Mouse (Mus musculus) stomach, postnatal 0 days (tissue): ENCODE results near the gene Gzmb. TPM values are rescaled to one million over a fixed set of nuclear protein-coding genes. Genes with fewer than 3 reads are reported as not detected.
"Not testable (repeated sequence)": the region's sequence is repeated elsewhere in the genome, so short reads cannot be mapped to it uniquely, and the experiment has no call there.

Experiments
- ATAC-seq: fragments of 200-750 bp; cut with Nextera tagmentation; 2 replicates; pipeline ENCODE4 v1.8.0; 2017; ENCODE audit not compliant: low FRiP score, low TSS enrichment
- DNase-seq: peaks from one replicate; pipeline ENCODE4 v3.0.0-alpha.2; 2016; ENCODE audit warnings: low spot score
- H3K27ac ChIP-seq: fragments of 300-500 bp; sonication (generic); replicated peaks from 2 replicates; pipeline ENCODE4 v1.5.1; 2014; ENCODE audit warnings: mild to moderate bottlenecking, control low read depth
- H3K27me3 ChIP-seq: fragments of 300-500 bp; sonication (generic); 2 replicates; pipeline ENCODE4 v1.6.1; 2014; ENCODE audit warnings: low read length; ENCODE audit not compliant: control insufficient read depth, insufficient read depth
- H3K36me3 ChIP-seq: fragments of 300-500 bp; sonication (generic); 2 replicates; pipeline ENCODE4 v1.6.1; 2014; ENCODE audit warnings: low read length, mixed read lengths; ENCODE audit not compliant: control insufficient read depth, insufficient read depth
- H3K4me1 ChIP-seq: fragments of 300-500 bp; sonication (generic); replicated peaks from 2 replicates; pipeline ENCODE4 v1.6.1; 2014; ENCODE audit warnings: antibody characterized with exemption; ENCODE audit not compliant: control insufficient read depth, insufficient read depth
- H3K4me2 ChIP-seq: fragments of 300-500 bp; sonication (generic); replicated peaks from 2 replicates; pipeline ENCODE4 v1.6.1; 2014; ENCODE audit warnings: low read depth, mild to moderate bottlenecking, control low read depth, moderate library complexity
- H3K4me3 ChIP-seq: fragments of 300-500 bp; sonication (generic); 2 replicates; pipeline ENCODE4 v1.5.1; 2014; ENCODE audit warnings: low read depth, low read length, control low read depth
- H3K9ac ChIP-seq: fragments of 300-500 bp; sonication (generic); 2 replicates; pipeline ENCODE4 v1.6.1; 2014; ENCODE audit warnings: mild to moderate bottlenecking, low read length, control low read depth, mixed read lengths
- H3K9me3 ChIP-seq: fragments of 300-500 bp; sonication (generic); 2 replicates; pipeline ENCODE4 v1.6.1; 2016; ENCODE audit warnings: low read length; ENCODE audit not compliant: control insufficient read depth
- CTCF ChIP-seq: IDR thresholded peaks from 2 replicates; pipeline ENCODE4 v1.5.1; 2016; ENCODE audit warnings: antibody characterized with exemption, low read depth, mild to moderate bottlenecking, moderate library complexity
- EP300 ChIP-seq: optimal IDR thresholded peaks from 2 replicates; pipeline ENCODE3; 2016; ENCODE audit warnings: antibody characterized with exemption
- WGBS: fragments of 180-500 bp; shearing (Covaris S2); extraction: QIAGEN DNeasy Blood & Tissue Kit; methylation state at CpG from one replicate; pipeline ENCODE4 v1.1.7; 2014; 5-methylcytosine and 5-hydroxymethylcytosine counted together
- polyA plus RNA-seq: library from polyadenylated mRNA; unstranded; fragments of >200 nt; fragmentation: Nextera tagmentation; extraction: Ambion mirVana; gene quantifications from 2 replicates; pipeline ENCODE4 v1.2.1, GENCODE M21; 2015

Gzmb gene
- polyA plus RNA-seq: 0.11 and 0.15 TPM in 2 replicates

- Histone ChIP-seq H3K36me3 (no peaks in the 10 kb centered on the region), H3K4me1 (no peaks in the 10 kb centered on the region), H3K27ac (no peak within 1 kb of the TSS), H3K4me2 (no peak within 1 kb of the TSS), H3K27me3 (no peaks in the 10 kb centered on the region), H3K4me3 (no peak within 1 kb of the TSS), H3K9ac (no peak within 1 kb of the TSS), H3K9me3 (no peaks in the 10 kb centered on the region)
- 91% methylated on average over 5 of the region's 5 CpGs for WGBS
- ATAC-seq (no peak), DNase-seq (no peak)
- TF ChIP-seq CTCF (no peak), EP300 (no peak)
These were observed at the start of gene Gzmb for GRCm38 (mm10) chr14:56262153-56262552. Gzmb (minus strand) TSS chr14:56262260.

- ATAC-seq, H3K4me2 ChIP-seq, H3K36me3 ChIP-seq, DNase-seq, H3K27me3 ChIP-seq, H3K9me3 ChIP-seq, H3K9ac ChIP-seq, H3K4me3 ChIP-seq, H3K4me1 ChIP-seq, H3K27ac ChIP-seq: not testable (repeated sequence)
These were observed 49.7 kb upstream of the Gzmb start for GRCm38 (mm10) chr14:56311801-56312200.

DNA sequence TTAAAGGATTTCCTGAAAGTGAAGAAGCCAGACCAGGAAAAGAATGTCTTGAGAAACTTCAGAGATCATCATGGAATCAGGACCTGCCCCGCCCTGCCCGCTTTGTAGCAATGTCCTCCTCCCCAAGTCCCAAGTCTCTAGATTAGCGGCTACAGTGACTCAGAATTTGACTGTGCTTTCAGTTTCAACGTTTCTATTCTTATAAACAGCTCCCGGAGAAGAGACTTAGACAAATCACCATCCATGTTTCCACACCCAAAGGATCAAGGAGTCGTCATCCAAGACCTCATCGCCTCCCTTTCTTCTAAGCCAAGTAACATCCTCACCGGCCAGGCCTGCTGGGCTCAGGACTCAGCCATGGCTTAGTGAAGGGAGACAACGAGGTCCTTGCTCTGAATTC is 48.2 kb upstream of the Gzmb start:
- Histone ChIP-seq H3K4me1 (no peaks in the 10 kb centered on the region), H3K27me3 (no peaks in the 10 kb centered on the region), H3K36me3 (no peaks in the 10 kb centered on the region), H3K9me3 (no peaks in the 10 kb centered on the region), H3K4me2 (no peak overlapping the region), H3K4me3 (no peak overlapping the region), H3K27ac (no peak overlapping the region), H3K9ac (no peak overlapping the region)
- 60% methylated on average over 9 of the region's 9 CpGs for WGBS
- DNase-seq (no peak), ATAC-seq (no peak)
- TF ChIP-seq EP300: no peak
- TF ChIP-seq CTCF: no peak

DNA sequence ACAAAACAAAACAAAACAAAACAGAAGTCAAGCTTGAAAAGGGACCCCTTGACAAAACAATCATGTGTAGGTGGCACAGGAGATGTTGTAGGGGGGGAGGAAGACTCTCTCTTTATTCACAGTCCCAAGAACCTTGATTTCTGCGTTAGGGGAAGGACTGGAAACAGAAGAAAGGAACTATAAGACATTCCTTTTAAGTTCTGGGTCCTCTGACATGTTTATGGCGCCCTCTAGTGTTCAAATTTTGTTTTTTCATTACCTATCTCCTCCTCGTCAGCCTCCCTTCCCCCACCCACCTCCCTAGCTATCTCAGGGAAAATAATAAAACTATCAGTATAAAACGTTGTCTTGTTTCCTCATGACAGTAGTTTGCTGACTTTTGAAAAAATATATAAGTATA is 42.1 kb upstream of the Gzmb start:
- DNase-seq: peak; percentile 21

DNA sequence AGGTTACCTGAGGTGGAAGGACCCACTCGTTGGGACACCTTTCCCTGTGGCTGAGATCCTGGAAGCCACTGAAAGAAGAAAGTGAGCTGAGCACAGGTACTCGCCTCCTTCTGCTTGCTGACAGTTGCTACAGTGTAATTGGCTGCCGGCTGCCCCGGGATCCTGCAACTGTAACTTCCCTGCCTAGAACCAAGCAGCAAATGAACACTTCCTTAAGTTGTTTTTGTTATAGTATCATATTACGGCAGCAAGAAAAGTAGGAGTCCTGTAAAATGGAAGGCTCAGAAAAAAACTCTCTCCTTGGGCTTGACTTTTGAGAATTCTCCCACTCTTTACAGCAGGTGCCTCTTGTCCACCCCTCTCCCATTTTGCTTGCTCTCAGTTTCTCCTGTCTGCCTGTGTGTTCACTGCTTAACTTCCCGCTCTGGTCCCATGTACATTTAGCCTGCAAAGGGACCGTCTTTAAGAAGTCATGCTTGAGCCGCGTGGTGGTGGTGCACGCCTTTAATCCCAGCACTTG is 41.5 kb upstream of the Gzmb start:
- Histone ChIP-seq H3K9ac (no peak overlapping the region), H3K4me2 (no peak overlapping the region), H3K9me3 (no peaks in the 10 kb centered on the region), H3K27me3 (no peaks in the 10 kb centered on the region), H3K4me1 (no peaks in the 10 kb centered on the region), H3K27ac (no peak overlapping the region), H3K4me3 (no peak overlapping the region), H3K36me3 (no peaks in the 10 kb centered on the region)
- ATAC-seq (no peak), DNase-seq (no peak)
- TF ChIP-seq EP300: no peak
- no peak for TF ChIP-seq CTCF
- WGBS: 43% methylated on average over 10 of the region's 10 CpGs

More for the DNA sequence above, 42.1 kb upstream of the Gzmb start:
- peak; percentile 54; the same call in 1 of the 2 replicates for ATAC-seq
- H3K27ac ChIP-seq: no peak overlapping the region
- no peak overlapping the region for H3K9ac ChIP-seq
- H3K27me3 ChIP-seq: no peaks in the 10 kb centered on the region
- no peak overlapping the region for H3K4me2 ChIP-seq
- H3K36me3 ChIP-seq: no peaks in the 10 kb centered on the region
- TF ChIP-seq EP300: no peak
- peak; percentile 85 for TF ChIP-seq CTCF
- no peaks in the 10 kb centered on the region for H3K4me1 ChIP-seq
- H3K9me3 ChIP-seq: no peaks in the 10 kb centered on the region
- no peak overlapping the region for H3K4me3 ChIP-seq
- WGBS: 0% methylated on average over 4 of the region's 4 CpGs

DNA sequence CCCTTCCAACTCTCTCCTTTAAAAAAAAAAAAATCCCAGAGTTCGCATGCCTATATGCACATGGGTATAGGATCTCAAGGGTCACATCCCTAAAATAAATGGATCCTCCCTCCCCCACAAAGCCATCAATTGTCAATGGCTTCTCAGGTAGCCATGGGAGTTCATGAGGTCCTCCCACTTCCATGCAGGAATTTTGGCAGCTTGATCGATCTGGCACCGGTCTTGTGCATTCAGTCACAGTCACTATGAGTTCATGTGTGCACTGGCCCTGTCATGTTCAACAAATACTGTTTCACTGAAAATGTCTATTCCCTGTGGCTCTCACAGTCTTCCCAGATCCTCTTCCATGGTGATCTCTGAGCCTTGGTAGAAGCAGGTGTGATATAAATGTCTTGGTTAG is 40.0 kb upstream of the Gzmb start:
- H3K27ac ChIP-seq: no peak overlapping the region
- TF ChIP-seq EP300 (no peak), CTCF (no peak)
- no peaks in the 10 kb centered on the region for H3K36me3 ChIP-seq
- no peak overlapping the region for H3K9ac ChIP-seq
- H3K9me3 ChIP-seq: no peaks in the 10 kb centered on the region
- no peaks in the 10 kb centered on the region for H3K27me3 ChIP-seq
- DNase-seq: no peak
- no peak overlapping the region for H3K4me2 ChIP-seq
- no peak for ATAC-seq
- 89% methylated on average over 3 of the region's 3 CpGs for WGBS
- H3K4me3 ChIP-seq: no peak overlapping the region
- H3K4me1 ChIP-seq: no peaks in the 10 kb centered on the region
